Mouse (Mus musculus) lung, adult 2 months (tissue): Measurements from ENCODE around the gene Celf1.

Experiments
- CTCF ChIP-seq: fragments of 200-500 bp; IDR thresholded peaks from 2 replicates; pipeline ENCODE4 v1.5.1; 2011; ENCODE audit warnings: mild to moderate bottlenecking, low read length, control low read depth; ENCODE audit not compliant: insufficient read depth
- POLR2A ChIP-seq: fragments of 200-500 bp; IDR thresholded peaks from 2 replicates; pipeline ENCODE4 v1.6.1; 2011; ENCODE audit warnings: low read depth, mild to moderate bottlenecking, control low read depth, low read length, borderline replicate concordance; ENCODE audit errors: extremely low read depth

DNA sequence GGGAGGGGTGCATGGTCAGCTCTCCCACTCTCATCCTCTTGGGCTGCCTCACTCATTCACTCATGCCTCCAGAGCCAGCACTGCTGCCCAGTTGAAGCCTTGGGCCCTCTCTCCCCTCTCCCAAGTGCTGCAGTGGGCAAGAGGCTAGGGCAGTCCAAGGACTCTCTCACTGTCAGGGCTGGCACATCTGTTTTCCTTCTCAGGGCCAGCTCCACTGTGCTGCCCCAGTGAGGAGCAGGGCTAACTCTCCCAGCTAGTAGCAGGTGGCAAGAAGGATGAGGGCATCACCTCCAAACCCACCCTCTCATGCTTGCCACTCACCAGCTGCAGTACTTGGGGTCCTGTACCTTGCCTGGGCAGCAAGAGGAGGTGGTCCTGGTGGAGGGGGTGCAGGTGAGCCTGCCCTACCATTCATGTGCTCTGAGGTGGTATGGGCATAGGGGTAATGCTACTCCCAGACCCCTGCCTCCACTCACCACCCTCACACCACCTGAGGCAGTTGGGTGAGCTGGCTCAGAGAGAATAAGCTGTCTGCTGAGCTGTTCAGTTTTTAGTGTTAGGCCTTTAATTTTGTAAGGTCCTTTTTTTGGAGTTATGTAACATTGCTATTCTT lies 10.5 kb downstream of the Celf1 start:
- TF ChIP-seq POLR2A (no peak), CTCF (no peak)
